Mouse (Mus musculus): Measurements from ENCODE around the gene Gm20388. TPM values are rescaled to one million over a fixed set of nuclear protein-coding genes. Genes with fewer than 3 reads are reported as not detected.

Gm20388 gene
- total and polyA plus RNA-seq, 3 experiments, result 0.02 to 0.05 TPM; not detected in 1

- no peak overlapping the region for H3K4me3 ChIP-seq (ENCODE audit: low read depth, low read length)
- TF ChIP-seq TAL1 (conservative IDR thresholded peaks at IDR 0.05; ENCODE audit: low read depth, low read length), result no peak
- no peak for TF ChIP-seq GATA1 (IDR thresholded peaks at IDR 0.05; ENCODE audit: borderline replicate concordance, low read length)
- no peak for TF ChIP-seq POLR2AphosphoS5 (IDR thresholded peaks at IDR 0.05; ENCODE audit: insufficient replicate concordance, low read depth, low read length)
- TF ChIP-seq GATA2 (IDR thresholded peaks at IDR 0.05; ENCODE audit: borderline replicate concordance, low read depth, low read length), result no peak
- no peak for TF ChIP-seq CTCF (IDR thresholded peaks at IDR 0.05; ENCODE audit: low read depth, low read length)
Measured at GRCm38 (mm10) chr8:120824638-120825037, 914.0 kb downstream of the Gm20388 start.

GRCm38 (mm10) chr8:120828279-120828678, 917.6 kb downstream of the Gm20388 start:
- TF ChIP-seq CTCF (IDR thresholded peaks at IDR 0.05; ENCODE audit: low read depth, low read length) (0 out of 2 replicates have a peak, but pooled peaks have one; percentile 10), GATA1 (IDR thresholded peaks at IDR 0.05; ENCODE audit: borderline replicate concordance, low read length) (no peak), GATA2 (IDR thresholded peaks at IDR 0.05; ENCODE audit: borderline replicate concordance, low read depth, low read length) (no peak), POLR2AphosphoS5 (IDR thresholded peaks at IDR 0.05; ENCODE audit: insufficient replicate concordance, low read depth, low read length) (no peak)

More at GRCm38 (mm10) chr8:120824638-120825037, 914.0 kb downstream of the Gm20388 start:
- DNase-seq (ENCODE audit: low spot score), result no peak
- no peaks in the 10 kb centered on the region for H3K27me3 ChIP-seq (ENCODE audit: insufficient read depth, low read length)
- H3K4me1 ChIP-seq (ENCODE audit: insufficient read depth, low read depth, low read length), result no peaks in the 10 kb centered on the region
- no peak for ATAC-seq (ENCODE audit: extremely low read depth, insufficient number of reproducible peaks, low FRiP score, poor library complexity, severe bottlenecking)
- no peaks in the 10 kb centered on the region for H3K36me3 ChIP-seq (replicated peaks)
- peaks cover 93% of the 10 kb centered on the region for H3K9me3 ChIP-seq (replicated peaks)

GRCm38 (mm10) chr8:120830661-120831060, 920.0 kb downstream of the Gm20388 start:
- Histone ChIP-seq H3K4me1 (ENCODE audit: insufficient read depth, low read depth, low read length) (no peaks in the 10 kb centered on the region), H3K4me3 (ENCODE audit: low read depth, low read length) (peak overlapping the region; percentile 1; the same call in 1 of the 2 replicates), H3K9me3 (replicated peaks) (peaks cover 90% of the 10 kb centered on the region), H3K36me3 (replicated peaks) (no peaks in the 10 kb centered on the region), H3K27me3 (ENCODE audit: insufficient read depth, low read length) (no peaks in the 10 kb centered on the region)
- TF ChIP-seq GATA2 (IDR thresholded peaks at IDR 0.05; ENCODE audit: borderline replicate concordance, low read depth, low read length) (no peak), GATA1 (IDR thresholded peaks at IDR 0.05; ENCODE audit: borderline replicate concordance, low read length) (no peak), CTCF (IDR thresholded peaks at IDR 0.05; ENCODE audit: low read depth, low read length) (no peak), TAL1 (conservative IDR thresholded peaks at IDR 0.05; ENCODE audit: low read depth, low read length) (no peak), POLR2AphosphoS5 (IDR thresholded peaks at IDR 0.05; ENCODE audit: insufficient replicate concordance, low read depth, low read length) (no peak)
- ATAC-seq (ENCODE audit: extremely low read depth, insufficient number of reproducible peaks, low FRiP score, poor library complexity, severe bottlenecking) (no peak), DNase-seq (ENCODE audit: low spot score) (no peak)

More at GRCm38 (mm10) chr8:120828279-120828678, 917.6 kb downstream of the Gm20388 start:
- Histone ChIP-seq H3K9me3 (replicated peaks) (peaks cover 89% of the 10 kb centered on the region), H3K4me3 (ENCODE audit: low read depth, low read length) (no peak overlapping the region), H3K27me3 (ENCODE audit: insufficient read depth, low read length) (no peaks in the 10 kb centered on the region), H3K36me3 (replicated peaks) (no peaks in the 10 kb centered on the region), H3K4me1 (ENCODE audit: insufficient read depth, low read depth, low read length) (no peaks in the 10 kb centered on the region)
- ATAC-seq (ENCODE audit: extremely low read depth, insufficient number of reproducible peaks, low FRiP score, poor library complexity, severe bottlenecking), result no peak
- no peak for DNase-seq (ENCODE audit: low spot score)

GRCm38 (mm10) chr8:120832022-120832421, 921.4 kb downstream of the Gm20388 start:
- H3K9me3 ChIP-seq (replicated peaks), result peaks cover 92% of the 10 kb centered on the region
- H3K4me3 ChIP-seq (ENCODE audit: low read depth, low read length), result no peak overlapping the region
- no peaks in the 10 kb centered on the region for H3K4me1 ChIP-seq (ENCODE audit: insufficient read depth, low read depth, low read length)
- no peaks in the 10 kb centered on the region for H3K27me3 ChIP-seq (ENCODE audit: insufficient read depth, low read length)
- DNase-seq (ENCODE audit: low spot score) (no peak), ATAC-seq (ENCODE audit: extremely low read depth, insufficient number of reproducible peaks, low FRiP score, poor library complexity, severe bottlenecking) (peak; percentile 4; the same call in 1 of the 2 replicates)
- TF ChIP-seq POLR2AphosphoS5 (IDR thresholded peaks at IDR 0.05; ENCODE audit: insufficient replicate concordance, low read depth, low read length) (no peak), GATA2 (IDR thresholded peaks at IDR 0.05; ENCODE audit: borderline replicate concordance, low read depth, low read length) (no peak), TAL1 (conservative IDR thresholded peaks at IDR 0.05; ENCODE audit: low read depth, low read length) (no peak), CTCF (IDR thresholded peaks at IDR 0.05; ENCODE audit: low read depth, low read length) (no peak), GATA1 (IDR thresholded peaks at IDR 0.05; ENCODE audit: borderline replicate concordance, low read length) (no peak)
- no peaks in the 10 kb centered on the region for H3K36me3 ChIP-seq (replicated peaks)

GRCm38 (mm10) chr8:120833196-120833595, 922.6 kb downstream of the Gm20388 start:
- TF ChIP-seq TAL1 (conservative IDR thresholded peaks at IDR 0.05; ENCODE audit: low read depth, low read length), result no peak
- TF ChIP-seq GATA2 (IDR thresholded peaks at IDR 0.05; ENCODE audit: borderline replicate concordance, low read depth, low read length), result no peak
- no peak for TF ChIP-seq POLR2AphosphoS5 (IDR thresholded peaks at IDR 0.05; ENCODE audit: insufficient replicate concordance, low read depth, low read length)
- TF ChIP-seq GATA1 (IDR thresholded peaks at IDR 0.05; ENCODE audit: borderline replicate concordance, low read length), result no peak
- no peak for TF ChIP-seq CTCF (IDR thresholded peaks at IDR 0.05; ENCODE audit: low read depth, low read length)
- Histone ChIP-seq H3K36me3 (replicated peaks) (no peaks in the 10 kb centered on the region), H3K4me1 (ENCODE audit: insufficient read depth, low read depth, low read length) (no peaks in the 10 kb centered on the region), H3K9me3 (replicated peaks) (peaks cover 90% of the 10 kb centered on the region), H3K27me3 (ENCODE audit: insufficient read depth, low read length) (no peaks in the 10 kb centered on the region), H3K4me3 (ENCODE audit: low read depth, low read length) (no peak overlapping the region)
- ATAC-seq (ENCODE audit: extremely low read depth, insufficient number of reproducible peaks, low FRiP score, poor library complexity, severe bottlenecking) (no peak), DNase-seq (ENCODE audit: low spot score) (no peak)

GRCm38 (mm10) chr8:120839031-120839430, 928.4 kb downstream of the Gm20388 start:
- Histone ChIP-seq H3K4me3 (ENCODE audit: low read depth, low read length) (no peak overlapping the region), H3K36me3 (replicated peaks) (no peaks in the 10 kb centered on the region), H3K4me1 (ENCODE audit: insufficient read depth, low read depth, low read length) (no peaks in the 10 kb centered on the region), H3K27me3 (ENCODE audit: insufficient read depth, low read length) (no peaks in the 10 kb centered on the region), H3K9me3 (replicated peaks) (peaks cover 86% of the 10 kb centered on the region)
- ATAC-seq (ENCODE audit: extremely low read depth, insufficient number of reproducible peaks, low FRiP score, poor library complexity, severe bottlenecking), result no peak
- no peak for TF ChIP-seq CTCF (IDR thresholded peaks at IDR 0.05; ENCODE audit: low read depth, low read length)
- no peak for DNase-seq (ENCODE audit: low spot score)

All from G1E (cell line).